Mouse (Mus musculus) left cerebral cortex, postnatal 36 days (tissue): ENCODE measurements around the gene Gm4737. TPM values are rescaled to one million over a fixed set of nuclear protein-coding genes. Genes with fewer than 3 reads are reported as not detected.

ENCODE experiments used
- total RNA-seq, 2 experiments: library from RNA; stranded (reverse); gene quantifications; 2 replicates each; pipeline ENCODE4 v1.2.3; 2021

Gene Gm4737
- total RNA-seq, 2 experiments from 2014 or later: 13.2 to 14.2 TPM

Other genes with a start within 250 kb of the Gm4737 start
- gene Phldb2, start 201.5 kb downstream of the Gm4737 start, total RNA-seq: 1 to 10 TPM; 4.4 to 9.9 TPM
- 10 to 100 TPM; 74.9 to 81.2 TPM for gene Plcxd2, start 144.9 kb downstream of the Gm4737 start, total RNA-seq
- under 1 TPM in 1 of 2 experiments, not detected in 1; 0.23 TPM for gene Cd96, start 34.8 kb downstream of the Gm4737 start, total RNA-seq